Mouse (Mus musculus) neutrophil, adult 5-6 weeks (primary cell): ENCODE measurements around the gene Clic3. TPM values are rescaled to one million over a fixed set of nuclear protein-coding genes. Genes with fewer than 3 reads are reported as not detected.
A peak's percentile ranks its signal among the peaks of the same experiment; 100 is the strongest.

ENCODE experiments used
- ATAC-seq: fragments of 151-379, 151-347 bp; 2 replicates; pipeline ENCODE4 v1.8.0; 2017; ENCODE audit warnings: mild to moderate bottlenecking, moderate TSS enrichment; ENCODE audit not compliant: insufficient number of reproducible peaks, poor library complexity, low FRiP score, severe bottlenecking; ENCODE audit errors: extremely low read depth
- total RNA-seq: library from RNA; stranded (forward); fragments of 200-1000 nt; gene quantifications from 2 replicates; pipeline ENCODE4 v1.2.3, GENCODE M21; 2017

Clic3 gene
- total RNA-seq, 1 experiment from 2014 or later: not detected

DNA sequence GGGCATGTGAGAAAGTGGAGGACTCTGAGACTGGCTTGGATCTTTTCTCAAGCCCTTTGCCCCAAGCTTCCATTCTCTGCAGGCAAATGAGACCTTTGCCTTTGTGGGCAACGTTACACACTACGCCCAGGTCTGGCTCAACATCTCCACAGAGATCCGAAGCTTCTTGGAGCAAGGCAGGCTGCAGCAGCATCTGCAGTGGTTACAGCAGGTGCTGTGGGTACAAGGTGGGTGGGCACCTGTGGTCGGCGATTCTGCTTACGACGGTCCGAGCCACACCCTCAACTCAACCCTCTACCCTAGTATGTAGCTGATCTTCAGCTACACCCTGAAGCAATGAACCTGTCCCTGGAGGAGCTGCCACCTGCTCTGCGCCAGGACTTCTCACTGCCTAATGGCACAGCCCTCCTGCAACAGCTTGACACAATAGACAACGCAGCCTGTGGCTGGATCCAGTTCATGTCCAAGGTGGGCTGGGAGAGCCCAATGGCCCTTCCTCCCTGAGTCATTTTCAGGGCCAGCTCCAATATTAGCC lies 20.3 kb upstream of the Clic3 start:
- no peak for ATAC-seq

DNA sequence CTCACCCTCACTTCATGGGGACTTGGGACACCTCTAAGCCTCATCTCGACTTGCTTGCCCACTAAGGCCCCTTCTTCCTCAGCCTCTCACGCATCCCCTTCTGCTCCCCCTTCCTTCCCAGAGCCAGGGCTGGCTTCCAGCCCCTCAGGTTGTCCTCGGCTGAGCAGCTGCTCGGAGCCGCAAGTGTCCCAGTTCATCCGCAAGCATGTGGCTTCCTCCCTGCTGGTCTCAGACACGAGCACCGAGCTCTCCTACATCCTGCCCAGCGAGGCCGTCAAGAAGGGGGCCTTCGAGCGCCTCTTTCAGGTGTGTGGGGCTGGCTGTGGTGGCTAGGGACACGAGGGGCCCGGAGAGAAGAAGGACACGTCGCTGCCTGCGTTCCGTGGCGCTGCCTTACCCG lies 15.6 kb upstream of the Clic3 start:
- ATAC-seq: no peak

DNA sequence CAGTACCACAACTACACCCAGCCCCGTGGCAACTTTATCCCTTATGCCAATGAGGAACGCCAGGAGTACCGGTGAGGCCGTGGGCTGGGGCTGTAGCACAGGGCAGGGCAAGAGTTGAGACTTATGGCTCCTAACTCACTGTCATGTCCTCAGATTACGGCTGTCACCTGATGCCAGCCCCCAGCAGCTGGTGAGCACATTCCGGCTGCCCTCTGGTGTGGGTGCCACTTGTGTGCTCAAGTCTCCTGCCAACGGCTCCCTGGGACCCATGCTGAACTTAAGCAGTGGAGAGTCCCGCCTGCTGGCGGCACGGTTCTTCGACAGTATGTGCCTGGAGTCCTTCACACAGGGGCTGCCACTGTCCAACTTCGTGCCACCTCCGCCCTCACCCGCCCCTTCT lies 14.0 kb upstream of the Clic3 start:
- ATAC-seq: no peak

DNA sequence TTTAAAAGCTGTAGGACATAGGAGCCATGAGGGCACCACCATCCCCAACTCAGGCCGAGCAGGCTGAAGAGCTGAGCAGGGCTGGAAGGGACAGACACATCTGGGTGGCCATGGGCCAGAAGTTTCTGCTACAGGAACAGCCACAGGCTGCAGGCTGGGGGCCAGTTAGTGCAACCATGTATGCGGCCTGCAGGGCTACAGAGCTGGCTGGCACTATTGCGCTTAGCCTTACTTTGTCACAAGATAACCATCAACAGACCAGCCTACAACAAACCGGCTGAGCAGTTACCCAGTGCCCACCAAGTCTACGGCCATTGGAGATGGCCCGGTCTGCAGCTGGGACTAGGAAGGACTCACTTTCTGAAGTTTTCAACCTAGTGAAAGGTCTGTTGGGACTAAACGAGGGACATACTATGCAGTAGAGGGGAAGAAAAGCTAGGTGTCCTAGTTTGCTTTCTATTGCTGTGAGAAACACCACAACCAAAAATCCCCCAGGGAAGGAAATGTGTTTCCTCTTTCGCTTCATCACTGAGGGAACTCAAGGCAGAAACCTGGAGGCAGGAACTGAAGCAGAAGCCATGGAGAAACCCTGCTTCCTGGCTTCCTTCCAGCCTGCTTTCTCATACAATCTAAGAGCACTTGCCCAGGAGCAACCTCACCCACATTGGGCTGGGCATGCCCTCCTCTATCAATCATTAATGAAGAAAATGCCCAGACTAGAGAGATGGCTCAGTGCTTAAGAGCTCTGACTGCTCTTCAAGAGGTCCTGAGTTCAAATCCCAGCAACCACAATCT lies 5.6 kb upstream of the Clic3 start:
- ATAC-seq: no peak

DNA sequence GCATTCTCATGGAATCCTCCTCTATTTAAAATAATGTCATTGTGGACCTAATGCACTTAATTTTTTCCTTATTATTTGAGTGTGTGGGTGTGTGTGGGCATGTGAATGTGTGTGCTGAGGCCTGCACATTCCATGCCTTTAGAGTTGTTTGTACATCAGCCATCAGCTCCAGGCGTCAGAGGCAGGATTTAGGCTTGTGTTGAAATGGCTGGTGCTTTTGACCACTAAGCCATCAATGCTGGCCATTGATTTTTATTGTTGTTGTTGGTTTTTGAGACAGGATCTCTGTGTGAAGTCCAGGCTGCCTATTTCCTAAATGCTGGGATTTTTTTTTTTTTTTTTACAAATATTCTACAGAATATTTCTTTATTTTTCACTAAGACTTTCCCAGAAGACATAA lies 3.7 kb upstream of the Clic3 start:
- ATAC-seq: no peak

DNA sequence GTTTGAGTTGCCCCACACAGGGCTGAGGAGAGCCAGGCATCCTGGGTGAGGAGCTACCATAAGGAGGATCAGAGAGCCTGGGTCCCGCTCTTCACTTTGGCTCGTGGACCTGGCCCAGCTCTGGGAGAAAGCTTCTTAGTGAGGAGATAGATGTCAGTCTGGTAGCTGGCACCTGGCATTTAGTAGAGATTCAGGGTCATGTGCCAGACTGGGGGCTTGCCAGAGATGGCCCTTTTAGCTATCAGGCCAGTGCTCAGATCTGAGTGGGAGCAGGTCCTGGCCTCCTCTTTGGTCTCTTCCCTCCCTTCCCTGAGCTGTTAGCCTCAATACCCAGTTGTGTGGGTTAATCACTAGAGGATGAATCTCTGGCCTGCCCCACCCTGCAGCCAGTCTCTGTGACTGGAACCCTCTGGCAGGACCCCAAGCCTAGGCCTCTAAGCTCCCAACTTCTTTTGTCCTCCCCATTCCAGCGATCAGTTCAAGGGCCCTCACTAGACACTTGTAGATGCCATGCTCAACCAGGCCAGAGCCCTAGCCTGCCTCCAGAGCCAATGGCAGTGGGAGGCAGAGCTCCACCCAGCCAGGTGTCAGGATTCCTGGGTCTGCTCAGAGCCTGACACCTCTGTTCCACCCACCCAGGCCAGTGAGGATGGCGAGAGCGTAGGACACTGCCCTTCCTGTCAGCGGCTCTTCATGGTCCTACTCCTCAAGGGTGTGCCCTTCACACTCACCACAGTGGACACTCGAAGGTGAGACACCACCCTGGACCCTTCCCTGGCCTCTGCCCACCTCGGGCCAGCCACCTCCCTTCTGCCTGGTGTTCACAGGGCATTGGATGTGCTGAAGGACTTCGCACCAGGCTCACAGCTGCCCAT lies 621 bp downstream of the Clic3 start:
- no peak for ATAC-seq

DNA sequence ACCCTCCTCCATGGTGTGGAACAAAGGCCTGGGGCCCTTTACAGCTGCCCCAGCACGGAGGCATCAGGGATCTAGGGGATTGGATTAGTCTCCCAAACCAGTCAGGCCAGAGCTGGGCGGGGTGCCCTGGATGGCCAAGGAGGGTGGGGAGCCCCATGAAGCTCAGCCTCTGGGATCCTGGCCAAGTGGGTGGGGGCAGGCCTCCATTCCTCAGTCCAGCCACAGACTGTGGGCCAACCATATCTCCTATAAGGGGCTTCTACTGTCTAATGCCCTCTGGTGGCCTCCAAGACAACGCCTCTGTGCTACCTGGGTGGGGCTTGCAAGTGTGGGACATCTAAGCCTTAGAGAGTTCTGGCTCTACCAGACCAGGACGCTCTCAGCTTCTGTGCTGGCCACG lies 2.3 kb downstream of the Clic3 start:
- ATAC-seq: no peak

DNA sequence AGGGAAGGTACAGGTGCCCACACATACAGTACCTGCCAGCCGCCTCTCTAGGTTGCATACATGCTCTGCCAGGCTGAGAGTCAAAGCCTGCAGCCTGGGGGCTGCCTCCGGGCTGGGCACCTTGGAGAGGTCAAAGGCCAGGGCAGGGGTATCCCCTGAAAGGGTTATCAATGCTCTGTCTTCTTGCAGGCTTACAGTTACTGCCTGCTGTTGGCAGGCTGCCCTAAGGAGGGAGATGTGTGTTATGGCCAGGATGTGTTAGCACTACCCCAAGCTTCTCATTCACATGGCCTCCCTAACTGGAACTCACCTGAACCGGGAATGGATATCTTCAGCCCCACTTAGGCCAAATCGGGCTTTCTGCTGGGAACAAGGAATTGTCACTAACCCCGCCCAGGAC lies 3.5 kb downstream of the Clic3 start:
- no peak for ATAC-seq

DNA sequence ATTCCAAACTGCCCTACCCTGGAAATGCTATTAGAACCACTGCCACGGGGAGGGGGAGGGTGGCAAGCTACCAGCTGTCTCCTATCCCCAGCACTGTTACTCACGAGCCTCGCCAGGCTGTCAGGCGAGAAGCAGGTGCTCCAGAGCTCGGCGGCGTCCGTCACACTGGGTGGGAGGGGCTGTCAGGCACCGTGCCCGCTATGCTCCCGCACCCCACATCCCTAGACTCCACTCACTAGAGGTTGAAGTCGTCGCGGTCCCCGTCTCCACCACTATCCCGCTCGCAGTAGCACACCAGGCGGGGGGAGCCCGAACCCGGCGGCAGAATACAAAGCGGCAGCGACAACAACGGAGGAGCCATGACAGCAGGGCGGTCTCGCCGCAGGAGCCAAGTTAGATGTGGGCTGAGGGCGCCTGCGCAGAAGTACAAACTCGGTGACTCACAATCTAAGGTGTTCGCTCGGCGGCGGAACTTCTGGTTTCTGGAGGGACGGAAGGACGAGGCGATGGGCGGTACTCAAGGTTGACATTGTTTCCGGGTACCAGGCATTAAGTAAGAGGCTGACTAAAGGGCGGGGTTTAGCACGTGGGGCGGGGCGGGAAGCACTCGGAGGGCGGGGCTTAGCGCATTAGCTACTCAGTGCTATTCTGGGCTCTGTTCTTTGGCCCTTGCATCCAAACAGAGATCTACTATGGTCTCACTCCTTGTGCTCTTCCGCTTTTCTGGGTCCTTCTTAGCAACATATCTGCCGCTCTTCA lies 4.1 kb downstream of the Clic3 start, which contains the start of gene Paxx:
TSS of gene Paxx (minus strand) at position 544 of the 759 bp plus-strand sequence.
- ATAC-seq: peak; percentile 88

DNA sequence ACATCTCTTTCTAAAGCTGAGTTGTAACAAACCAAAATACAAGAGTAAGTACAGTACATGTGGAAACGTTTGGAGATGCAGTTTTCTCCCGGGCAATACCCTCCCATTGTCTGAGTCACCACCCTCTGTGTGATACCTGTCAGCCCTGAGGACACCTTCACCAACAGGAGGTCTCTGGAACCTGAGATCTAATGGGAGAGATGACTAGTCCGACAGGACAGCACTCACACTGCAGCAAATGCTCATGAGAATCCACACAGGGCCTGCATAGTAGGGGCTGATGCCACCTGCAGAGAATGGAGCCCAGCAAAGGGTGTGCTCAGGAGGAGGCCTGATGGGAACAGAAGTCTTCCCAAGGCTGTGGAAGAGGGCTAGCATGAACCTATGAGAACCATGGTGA lies 4.8 kb downstream of the Clic3 start:
- ATAC-seq: no peak

DNA sequence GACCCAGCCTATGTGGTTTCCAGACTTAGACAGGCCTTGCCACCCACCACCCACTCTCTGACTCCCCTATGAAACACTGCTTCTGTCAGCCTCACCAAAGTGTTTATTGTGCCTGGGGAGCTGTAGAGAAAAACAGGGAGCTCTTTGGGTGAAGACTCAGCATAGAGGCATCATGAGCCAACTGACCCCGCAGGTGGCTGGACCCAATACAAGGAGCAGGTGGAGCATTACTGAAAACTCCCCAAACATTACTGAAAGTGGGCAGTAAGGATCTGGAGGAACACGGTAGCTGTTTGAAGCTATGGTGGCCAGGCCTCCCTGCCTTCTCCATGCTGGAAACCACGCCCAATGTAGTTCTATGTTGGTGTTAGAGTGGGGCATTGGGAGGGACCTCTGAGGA lies 7.0 kb downstream of the Clic3 start:
- no peak for ATAC-seq

DNA sequence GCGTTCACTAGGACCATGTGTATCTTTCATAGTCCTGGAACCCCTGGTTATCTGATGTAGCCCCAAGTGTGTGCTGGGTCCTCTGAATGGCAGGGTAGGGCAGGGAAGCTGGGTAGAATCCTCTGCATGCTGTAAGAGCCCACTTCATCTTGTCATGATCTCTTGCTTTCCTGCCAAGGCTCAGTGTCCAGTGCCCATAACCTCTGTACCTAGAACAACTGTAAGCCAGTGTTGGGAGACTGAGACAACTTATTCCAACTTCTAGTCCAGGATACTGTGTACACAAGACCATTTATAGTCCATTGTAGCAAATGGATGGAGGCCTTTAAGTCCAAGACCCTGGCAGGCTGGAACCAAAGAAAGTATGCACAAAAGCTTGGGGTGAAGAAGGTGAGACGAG lies 8.6 kb downstream of the Clic3 start:
- no peak for ATAC-seq

DNA sequence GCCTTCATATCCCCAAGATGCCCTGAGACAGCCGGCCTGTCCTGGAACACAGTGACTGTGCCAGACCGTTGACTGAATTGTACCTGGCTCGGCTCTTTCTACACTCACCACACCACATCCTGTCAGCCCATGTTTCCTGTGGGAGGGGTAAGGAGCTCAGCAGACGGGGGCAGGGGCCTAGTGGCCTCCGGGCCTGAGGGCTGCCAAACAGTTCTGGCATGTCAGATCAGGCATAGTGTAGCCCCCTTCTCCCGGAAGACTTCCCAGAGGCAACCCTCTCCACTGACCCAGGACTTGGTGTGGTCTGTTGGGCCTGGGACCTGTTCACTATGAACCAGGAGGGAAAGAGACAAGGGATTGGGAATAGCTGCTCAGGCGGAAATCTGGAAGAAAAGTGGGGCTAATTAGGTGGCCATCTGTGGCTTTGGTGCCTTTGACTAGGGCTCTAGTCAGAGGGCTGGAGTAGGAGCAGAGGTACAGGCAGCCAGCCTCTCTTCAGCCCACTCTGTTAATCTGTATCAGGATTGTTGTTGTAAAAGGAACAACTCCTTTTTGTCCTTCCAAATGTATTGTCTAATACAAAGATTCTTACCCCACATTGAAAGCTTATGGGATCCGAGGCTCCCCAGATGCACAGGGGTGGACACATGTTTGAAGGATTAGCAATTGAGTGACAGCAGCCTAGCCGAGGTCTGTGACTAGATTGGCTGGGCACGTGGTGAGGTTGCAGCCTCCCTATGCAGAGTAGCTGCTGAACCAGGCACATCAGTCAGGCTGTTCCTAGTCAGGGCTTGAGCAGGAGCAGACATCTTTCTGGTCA lies 9.4 kb downstream of the Clic3 start:
- ATAC-seq: peak; percentile 69

DNA sequence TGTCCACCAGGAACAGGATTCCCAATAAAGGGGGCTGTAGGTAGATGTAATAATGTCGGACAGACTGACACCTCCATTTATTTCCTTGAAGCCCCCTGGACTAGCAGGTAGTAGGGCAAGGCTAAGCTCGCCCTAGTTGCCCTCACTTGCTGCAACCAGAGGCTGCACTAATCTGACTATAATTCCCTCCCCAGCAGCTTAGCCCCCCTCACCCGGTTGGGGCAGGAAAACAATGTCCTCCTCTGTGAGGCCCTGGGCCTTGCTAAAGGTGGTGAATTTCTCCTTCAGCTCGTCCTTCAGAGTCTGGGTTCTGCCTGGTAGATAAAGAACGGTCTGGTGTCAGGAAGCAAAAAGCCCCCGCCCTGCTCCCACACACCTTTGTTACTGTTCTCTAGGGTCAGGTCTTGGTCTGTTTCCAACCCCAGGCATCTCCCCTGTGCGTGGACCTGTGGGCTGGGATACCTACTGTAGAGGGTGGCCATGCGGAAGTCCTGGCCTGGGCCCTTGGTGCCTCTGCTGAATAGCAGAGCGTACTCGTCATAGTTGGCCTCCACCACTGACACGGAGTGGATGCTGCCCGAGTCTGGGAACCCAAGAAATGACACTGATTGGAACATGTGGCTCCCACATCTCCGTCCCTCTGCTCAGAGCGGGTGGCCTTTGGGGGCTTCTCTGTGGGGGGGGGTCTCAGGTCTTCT lies 11.1 kb downstream of the Clic3 start:
- no peak for ATAC-seq

DNA sequence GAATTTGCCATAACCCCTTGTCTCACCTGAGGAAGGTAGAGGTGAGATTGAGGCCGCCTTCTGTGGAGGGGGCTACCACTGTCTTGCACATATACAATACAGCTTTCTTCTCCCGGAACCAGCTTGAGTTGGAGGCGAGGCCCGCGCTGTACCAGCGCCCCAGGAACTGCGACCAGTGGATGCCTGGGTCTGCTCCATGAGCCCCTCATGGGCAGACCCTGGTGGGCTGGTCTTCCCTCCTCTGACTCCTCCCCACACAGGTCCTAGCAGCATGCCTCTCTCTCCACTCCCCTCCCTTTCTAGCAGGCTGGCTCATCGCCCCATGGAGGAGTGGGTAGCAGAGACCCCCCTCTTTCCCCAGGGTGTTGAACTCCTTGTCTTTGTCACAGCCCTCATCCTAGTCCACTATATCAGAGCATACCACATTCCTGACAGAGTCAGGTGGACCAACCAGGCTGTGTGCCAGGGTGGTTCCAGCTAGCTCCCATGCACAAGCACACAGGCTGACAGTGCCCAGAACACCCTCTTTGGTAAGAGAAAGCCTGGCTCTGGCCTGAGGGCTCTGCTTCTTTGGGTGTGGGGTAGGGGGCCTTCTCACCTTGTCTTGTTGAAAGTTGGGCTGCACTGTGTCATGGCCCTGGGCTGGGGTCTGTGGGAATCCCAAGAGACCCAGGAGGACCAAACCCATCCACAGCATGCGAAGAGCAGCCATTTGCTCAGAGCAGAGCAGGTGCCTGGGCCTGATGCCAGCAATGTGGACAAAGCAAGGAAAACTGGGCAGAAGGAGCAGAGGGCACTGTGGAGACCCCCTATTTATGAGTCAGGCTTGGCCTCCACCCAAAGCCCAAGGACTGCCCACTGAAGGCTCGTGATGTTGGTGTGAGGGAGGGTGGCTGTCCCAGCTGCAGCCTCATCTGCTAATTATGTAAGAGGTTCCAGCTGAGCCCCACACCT lies 12.6 kb downstream of the Clic3 start:
- no peak for ATAC-seq

DNA sequence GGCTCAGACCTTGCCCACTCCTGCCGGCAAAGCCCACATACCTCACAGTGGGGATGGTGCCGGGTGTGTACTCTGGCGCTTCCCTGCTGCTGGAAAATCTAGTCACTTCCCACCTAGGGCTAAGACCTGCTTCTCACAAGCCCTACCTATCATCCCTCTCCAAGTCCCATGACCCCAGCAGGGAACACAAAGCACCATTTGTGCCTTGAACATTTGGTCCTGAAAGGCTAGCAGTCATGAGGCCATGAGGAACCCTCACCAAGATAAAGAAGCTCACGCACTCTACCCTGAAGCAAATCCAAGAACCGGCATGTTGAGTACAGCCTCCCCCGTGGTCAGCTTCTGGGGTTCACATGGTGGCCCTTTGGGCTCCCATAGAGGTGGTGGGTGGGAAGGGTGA lies 13.3 kb downstream of the Clic3 start, which contains the start of gene Ptgds:
TSS of gene Ptgds (minus strand) at position 78 of the 400 bp plus-strand sequence.
- ATAC-seq: no peak

DNA sequence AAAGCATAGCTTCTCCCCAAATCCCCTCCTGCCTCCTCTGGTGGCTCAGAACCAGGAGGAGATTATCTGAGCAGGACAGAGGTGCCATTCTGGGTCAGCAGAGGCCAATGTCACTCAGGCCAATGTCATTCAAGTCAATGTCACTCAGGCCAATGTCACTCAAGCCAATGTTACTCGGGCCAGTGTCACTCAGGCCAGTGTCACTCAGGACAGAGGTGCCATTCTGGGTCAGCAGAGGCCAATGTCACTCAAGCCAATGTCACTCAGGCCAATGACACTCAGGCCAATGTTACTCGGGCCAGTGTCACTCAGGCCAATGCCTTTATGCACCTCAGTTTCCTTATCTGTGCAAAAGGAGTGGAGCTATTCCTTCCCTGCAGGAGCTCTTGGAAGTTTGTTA lies 15.9 kb downstream of the Clic3 start:
- ATAC-seq: no peak
